Mouse (Mus musculus) midbrain, postnatal 0 days (tissue): ENCODE measurements around the gene Ptprt. TPM values are rescaled to one million over a fixed set of nuclear protein-coding genes. Genes with fewer than 3 reads are reported as not detected.
A peak's percentile ranks its signal among the peaks of the same experiment; 100 is the strongest.

Experiments used
- ATAC-seq: fragments of 200-750 bp; cut with Nextera tagmentation; 2 replicates; pipeline ENCODE4 v1.8.0; 2017; ENCODE audit warnings: moderate number of reproducible peaks, mild to moderate bottlenecking, moderate TSS enrichment, moderate library complexity; ENCODE audit not compliant: low FRiP score
- DNase-seq: peaks from one replicate; pipeline ENCODE4 v3.0.0-alpha.2; 2015; ENCODE audit warnings: low spot score
- H3K27ac ChIP-seq: fragments of 300-500 bp; sonication (generic); 2 replicates; pipeline ENCODE4 v1.5.1; 2014; ENCODE audit warnings: low read depth, mild to moderate bottlenecking, low read length, mixed read lengths
- H3K27me3 ChIP-seq: fragments of 300-500 bp; sonication (generic); 2 replicates; pipeline ENCODE4 v1.6.1; 2014; ENCODE audit warnings: low read length, control low read depth, mixed read lengths; ENCODE audit not compliant: insufficient read depth
- H3K36me3 ChIP-seq: fragments of 300-500 bp; sonication (generic); 2 replicates; pipeline ENCODE4 v1.6.1; 2014; ENCODE audit warnings: low read length, control low read depth, mixed read lengths; ENCODE audit not compliant: insufficient read depth
- H3K4me1 ChIP-seq: fragments of 300-500 bp; sonication (generic); 2 replicates; pipeline ENCODE4 v1.6.1; 2014; ENCODE audit warnings: mild to moderate bottlenecking, control low read depth, antibody characterized with exemption, low read length, mixed read lengths; ENCODE audit not compliant: insufficient read depth
- H3K4me2 ChIP-seq: fragments of 300-500 bp; sonication (generic); 2 replicates; pipeline ENCODE4 v1.6.1; 2014; ENCODE audit warnings: low read depth, mild to moderate bottlenecking, low read length, mixed read lengths; ENCODE audit not compliant: poor library complexity, severe bottlenecking
- H3K4me3 ChIP-seq: fragments of 300-500 bp; sonication (generic); 2 replicates; pipeline ENCODE4 v1.5.1; 2014; ENCODE audit warnings: low read depth, mild to moderate bottlenecking, low read length, moderate library complexity
- H3K9ac ChIP-seq: fragments of 300-500 bp; sonication (generic); replicated peaks from 2 replicates; pipeline ENCODE4 v1.6.1; 2014; ENCODE audit warnings: mild to moderate bottlenecking, low read length, moderate library complexity, mixed read lengths; ENCODE audit not compliant: poor library complexity, severe bottlenecking
- H3K9me3 ChIP-seq: fragments of 300-500 bp; sonication (generic); 2 replicates; pipeline ENCODE4 v1.6.1; 2016; ENCODE audit warnings: low read length, control low read depth
- CTCF ChIP-seq: IDR thresholded peaks from 2 replicates; pipeline ENCODE4 v1.5.1; 2016; ENCODE audit warnings: antibody characterized with exemption, mild to moderate bottlenecking
- WGBS: fragments of 180-500 bp; shearing (Covaris S2); extraction: QIAGEN DNeasy Blood & Tissue Kit; methylation state at CpG from one replicate; pipeline ENCODE4 v1.1.7; 2014; 5-methylcytosine and 5-hydroxymethylcytosine counted together
- polyA plus RNA-seq: library from polyadenylated mRNA; unstranded; fragments of >200 nt; fragmentation: Nextera tagmentation; extraction: Ambion mirVana; gene quantifications from 2 replicates; pipeline ENCODE4 v1.2.1, GENCODE M21; 2015
- total RNA-seq: library from RNA; depleted of rRNA; stranded (reverse); fragments of >200 nt; gene quantifications from 2 replicates; pipeline ENCODE4 v1.2.3, GENCODE M21; 2014

Ptprt gene
- total and polyA plus RNA-seq, 2 experiments from 2014 or later, result 12.6 to 72.2 TPM

- no peak for TF ChIP-seq CTCF
- no peaks in the 10 kb centered on the region for H3K36me3 ChIP-seq
- no peak overlapping the region for H3K27ac ChIP-seq
- no peaks in the 10 kb centered on the region for H3K27me3 ChIP-seq
- no peak overlapping the region for H3K9ac ChIP-seq
- no peaks in the 10 kb centered on the region for H3K4me1 ChIP-seq
- no peaks in the 10 kb centered on the region for H3K9me3 ChIP-seq
- H3K4me2 ChIP-seq, result no peak overlapping the region
- WGBS, result 73% methylated on average over 8 of the region's 8 CpGs
- ATAC-seq (no peak), DNase-seq (no peak)
- H3K4me3 ChIP-seq, result no peak overlapping the region
These were observed 251.7 kb downstream of the Ptprt start for GRCm38 (mm10) chr2:162409245-162409644.

DNA sequence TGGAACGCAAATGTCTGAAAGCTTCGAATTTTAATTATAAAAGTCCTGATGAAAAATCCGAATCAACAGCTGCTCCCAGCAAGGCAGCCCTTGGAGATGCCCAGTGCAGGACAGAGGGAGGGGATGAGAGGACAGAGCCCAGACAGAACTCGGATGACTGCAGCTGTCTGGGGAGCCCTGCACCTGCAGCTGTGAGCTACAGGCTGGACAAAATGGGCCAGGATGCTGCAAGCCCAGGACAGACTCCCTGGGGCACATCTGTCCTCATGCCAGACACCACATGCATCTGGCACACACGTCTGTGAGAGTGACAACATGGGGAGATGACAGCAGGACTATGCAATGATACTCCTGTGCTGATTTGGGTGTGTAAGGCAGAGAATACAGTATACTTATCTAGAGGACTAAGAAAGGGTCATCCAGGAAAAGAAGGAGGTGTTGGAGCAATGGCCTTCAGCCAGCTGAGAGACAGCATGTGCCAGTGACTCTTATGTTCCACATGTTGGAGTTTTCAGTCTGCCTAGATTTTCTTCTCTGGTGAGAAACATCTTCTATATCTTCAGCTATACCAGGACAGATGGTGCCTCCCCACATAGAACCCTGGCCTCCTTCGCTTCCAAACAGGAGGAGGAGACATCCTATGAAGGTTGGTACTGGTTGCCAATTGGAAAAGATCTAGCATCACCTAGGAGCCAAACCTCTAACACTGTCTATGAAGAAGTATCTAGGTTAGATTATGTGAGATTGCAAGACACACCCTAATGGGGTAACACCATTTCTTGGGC, 259.4 kb downstream of the Ptprt start:
- Histone ChIP-seq H3K9ac (no peak overlapping the region), H3K9me3 (no peaks in the 10 kb centered on the region), H3K4me3 (no peak overlapping the region), H3K4me1 (no peaks in the 10 kb centered on the region), H3K36me3 (no peaks in the 10 kb centered on the region), H3K27ac (no peak overlapping the region), H3K4me2 (no peak overlapping the region), H3K27me3 (no peaks in the 10 kb centered on the region)
- TF ChIP-seq CTCF, result no peak
- DNase-seq, result peak; percentile 22
- 59% methylated on average over 6 of the region's 6 CpGs for WGBS
- ATAC-seq, result no peak

DNA sequence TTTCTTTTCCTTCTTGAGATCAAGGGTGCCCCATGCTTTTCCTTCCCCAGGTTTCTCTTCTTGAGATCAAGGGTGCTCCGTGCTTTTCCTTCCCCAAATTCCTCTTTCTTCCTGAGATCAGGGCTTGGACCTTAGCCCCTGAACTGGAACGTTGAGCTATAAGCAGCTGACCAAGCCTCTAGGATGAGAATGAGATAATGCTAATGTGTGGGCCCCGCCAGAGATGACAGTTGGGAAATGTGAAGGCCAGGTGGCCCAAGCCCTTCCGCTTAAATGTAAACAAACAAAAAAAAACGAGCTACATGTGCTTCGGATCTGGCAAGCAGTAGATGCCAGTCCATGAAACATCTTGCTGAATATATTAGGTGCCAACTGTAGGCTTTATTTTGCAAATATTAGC, 266.3 kb downstream of the Ptprt start:
- DNase-seq, result no peak
- Histone ChIP-seq H3K36me3 (no peaks in the 10 kb centered on the region), H3K4me3 (no peak overlapping the region), H3K9ac (no peak overlapping the region), H3K27me3 (no peaks in the 10 kb centered on the region), H3K9me3 (no peaks in the 10 kb centered on the region), H3K27ac (no peak overlapping the region), H3K4me1 (no peaks in the 10 kb centered on the region), H3K4me2 (no peak overlapping the region)
- TF ChIP-seq CTCF, result no peak
- ATAC-seq, result no peak
- 77% methylated on average over 6 of the region's 6 CpGs for WGBS

DNA sequence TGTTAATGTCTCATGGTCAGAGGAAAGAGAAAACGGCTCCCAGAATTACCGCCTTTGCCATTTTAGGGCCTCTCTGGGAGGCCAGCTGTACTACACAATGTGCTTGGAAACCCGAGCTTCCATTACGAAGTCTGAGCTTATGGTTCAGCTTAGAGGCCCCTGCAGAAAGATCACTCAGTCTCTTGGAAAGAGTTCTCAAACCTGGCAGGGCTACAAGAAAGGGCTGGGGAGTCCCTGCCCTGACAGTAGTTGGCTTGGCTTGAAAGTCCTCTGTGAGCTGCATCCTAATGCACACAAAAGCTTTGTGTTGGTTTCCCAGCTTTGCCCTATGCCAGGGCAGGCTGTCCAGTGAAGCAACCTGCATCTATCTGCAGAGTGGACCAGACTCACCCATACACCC, 269.1 kb downstream of the Ptprt start:
- Histone ChIP-seq H3K27me3 (no peaks in the 10 kb centered on the region), H3K27ac (no peak overlapping the region)

GRCm38 (mm10) chr2:162377309-162377708, 283.6 kb downstream of the Ptprt start:
- Histone ChIP-seq H3K36me3 (no peaks in the 10 kb centered on the region), H3K27me3 (no peaks in the 10 kb centered on the region), H3K27ac (no peak overlapping the region), H3K4me3 (no peak overlapping the region), H3K4me2 (no peak overlapping the region), H3K9ac (no peak overlapping the region), H3K9me3 (no peaks in the 10 kb centered on the region), H3K4me1 (no peaks in the 10 kb centered on the region)
- no peak for TF ChIP-seq CTCF
- no peak for ATAC-seq
- DNase-seq, result peak; percentile 30
- 33% methylated on average over 7 of the region's 7 CpGs for WGBS

More for the DNA sequence above, 269.1 kb downstream of the Ptprt start:
- 51% methylated on average over 4 of the region's 4 CpGs for WGBS
- no peaks in the 10 kb centered on the region for H3K4me1 ChIP-seq
- ATAC-seq, result peak; percentile 78
- no peak overlapping the region for H3K9ac ChIP-seq
- no peaks in the 10 kb centered on the region for H3K36me3 ChIP-seq
- DNase-seq, result peak; percentile 92
- H3K4me2 ChIP-seq, result no peak overlapping the region
- H3K9me3 ChIP-seq, result no peaks in the 10 kb centered on the region
- no peak for TF ChIP-seq CTCF
- no peak overlapping the region for H3K4me3 ChIP-seq

DNA sequence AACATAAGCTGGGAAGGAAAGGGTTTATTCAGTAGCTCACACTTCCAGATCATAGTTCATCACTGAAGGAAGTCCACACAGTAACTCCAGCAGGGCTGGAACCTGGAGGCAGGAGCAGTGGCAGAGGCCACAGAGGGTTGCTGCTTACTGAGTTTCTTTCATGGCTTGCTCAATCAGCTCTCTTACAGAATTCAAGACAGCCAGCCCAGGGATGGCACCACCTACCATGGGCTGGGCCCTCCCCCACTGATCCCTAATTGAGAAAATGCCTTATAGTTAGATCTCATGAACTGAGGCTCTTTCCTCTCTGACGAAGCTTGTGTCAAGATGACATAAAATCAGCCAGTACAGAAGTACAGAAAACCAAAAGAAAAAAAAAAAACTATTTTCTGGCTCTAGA, 311.9 kb downstream of the Ptprt start:
- WGBS, result 43% methylated on average over 1 of the region's 1 CpGs
- no peak overlapping the region for H3K4me2 ChIP-seq
- no peaks in the 10 kb centered on the region for H3K27me3 ChIP-seq
- no peak overlapping the region for H3K9ac ChIP-seq
- no peak for TF ChIP-seq CTCF
- H3K27ac ChIP-seq, result no peak overlapping the region
- H3K4me3 ChIP-seq, result no peak overlapping the region
- no peaks in the 10 kb centered on the region for H3K36me3 ChIP-seq
- no peaks in the 10 kb centered on the region for H3K9me3 ChIP-seq
- DNase-seq, result no peak
- no peak for ATAC-seq
- H3K4me1 ChIP-seq, result no peaks in the 10 kb centered on the region
